Mouse (Mus musculus) left cerebral cortex, adult 11 months (tissue): Measurements from ENCODE around the gene Atg2a.

Source experiments
- DNase-seq: peaks from one replicate; pipeline ENCODE4 v3.0.0; 2022; ENCODE audit warnings: low spot score

The Atg2a gene

GRCm38 (mm10) chr19:6241274-6242107, at the start of gene Atg2a:
TSS of gene Atg2a (plus strand) at chr19:6241668.
- DNase-seq = peak; percentile 97

DNA sequence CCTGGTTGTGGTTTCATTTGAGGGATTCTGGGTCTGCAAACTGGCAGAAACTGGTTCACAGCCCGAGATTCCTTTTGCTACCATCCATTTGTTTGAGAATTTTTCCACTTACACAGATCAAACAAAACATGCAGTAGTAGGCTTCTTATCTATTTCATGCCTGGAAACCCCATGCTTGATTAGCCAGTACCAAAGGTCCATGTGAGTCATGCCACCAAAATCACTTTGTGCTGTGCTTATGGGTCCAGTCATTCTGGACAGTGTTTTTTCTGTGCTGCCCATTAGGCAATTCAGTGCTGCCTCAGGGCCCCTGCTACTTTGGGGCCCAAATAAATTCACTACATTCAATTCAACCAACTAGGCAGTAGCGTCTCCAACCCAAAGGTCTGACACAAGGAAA, 37.2 kb upstream of the Atg2a start:
- no peak for DNase-seq

DNA sequence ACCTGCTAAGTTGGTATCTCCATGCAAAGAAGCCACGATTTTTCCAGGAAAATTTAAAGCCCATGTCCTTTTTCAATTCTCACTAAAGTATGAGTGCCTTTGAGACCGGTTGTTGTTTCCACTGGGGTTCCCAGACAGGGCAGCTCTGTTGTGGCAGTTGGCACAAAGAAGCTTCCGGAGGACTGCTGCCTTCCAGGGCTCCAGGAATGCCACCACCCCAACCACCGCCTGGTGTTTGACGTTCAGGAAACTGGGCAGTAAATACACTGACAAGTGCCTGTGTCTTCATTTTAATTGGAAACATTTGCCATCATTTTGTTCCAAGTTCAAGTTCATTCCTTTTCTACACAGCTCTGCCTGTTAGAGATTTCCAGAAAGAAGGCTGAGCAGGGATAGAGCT, 34.8 kb upstream of the Atg2a start:
- DNase-seq = no peak

GRCm38 (mm10) chr19:6216046-6216705, 25.3 kb upstream of the Atg2a start:
- DNase-seq = no peak

GRCm38 (mm10) chr19:6218606-6219005, 22.9 kb upstream of the Atg2a start:
- DNase-seq = no peak

GRCm38 (mm10) chr19:6226135-6226534, 15.3 kb upstream of the Atg2a start, which contains the start of gene Gpha2:
TSS of gene Gpha2 (plus strand) at chr19:6226380.
- no peak for DNase-seq

- DNase-seq = no peak
Observed at GRCm38 (mm10) chr19:6226763-6227162, 14.7 kb upstream of the Atg2a start.

GRCm38 (mm10) chr19:6227864-6228263, 13.6 kb upstream of the Atg2a start:
- no peak for DNase-seq

DNA sequence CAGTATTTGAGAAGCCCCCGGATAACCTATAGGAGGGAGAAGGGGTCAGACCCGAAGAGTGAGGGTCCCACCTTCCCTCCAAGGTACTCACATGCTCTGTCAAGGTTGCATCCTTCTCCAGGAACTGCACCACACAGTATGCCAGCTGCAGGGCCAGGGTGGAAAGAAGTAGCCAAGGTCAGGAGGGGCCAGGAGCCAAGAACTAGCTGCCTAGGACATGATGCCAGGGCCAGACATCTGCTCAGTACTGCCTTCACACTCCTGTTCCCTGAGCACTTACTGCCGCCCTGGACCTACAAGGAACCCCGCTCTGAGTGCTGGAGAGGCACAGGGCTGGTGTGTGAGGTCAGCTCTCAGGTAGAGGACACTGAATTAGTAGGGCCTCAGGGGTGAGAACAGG, 11.1 kb upstream of the Atg2a start:
- no peak for DNase-seq

DNA sequence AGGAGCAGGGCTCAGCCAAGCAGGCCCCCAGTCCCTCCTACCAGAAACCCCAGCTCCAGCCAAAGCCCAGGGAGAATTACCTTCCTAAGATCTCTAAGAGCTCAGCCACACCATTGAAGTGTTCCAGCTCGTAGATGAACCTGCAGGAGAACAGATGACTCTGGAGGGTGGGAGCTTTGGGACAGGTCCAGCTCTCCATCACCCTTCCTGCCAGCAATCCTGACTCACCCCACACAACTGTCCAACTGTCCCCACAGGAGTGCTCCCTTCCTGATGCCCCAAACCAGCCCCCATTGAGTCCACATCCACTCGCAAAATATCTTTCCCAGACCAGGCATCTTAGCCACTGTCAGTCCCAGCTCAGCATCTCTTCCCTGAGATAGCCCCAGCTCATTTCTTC, 10.4 kb upstream of the Atg2a start:
- no peak for DNase-seq

DNA sequence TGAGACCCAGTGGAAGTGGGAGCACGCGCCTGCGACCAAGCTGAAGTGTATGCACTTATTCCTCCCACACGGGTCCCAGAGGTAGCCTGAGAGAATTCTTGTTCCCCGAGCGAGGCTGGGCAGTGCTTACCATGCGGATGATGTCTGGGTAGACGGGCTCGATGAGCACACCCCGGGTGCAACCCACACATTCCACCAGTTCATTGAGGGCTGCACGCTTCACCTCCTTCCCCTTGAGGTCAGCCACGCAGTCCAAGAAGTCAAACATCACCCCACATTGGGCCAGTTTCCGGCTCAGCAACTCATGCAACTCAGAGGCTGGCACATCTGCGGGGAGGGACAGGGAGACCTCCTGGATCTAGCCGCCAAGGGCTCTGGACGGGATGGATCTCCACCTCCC, 7.8 kb upstream of the Atg2a start:
- DNase-seq = no peak

- no peak for DNase-seq
Observed at GRCm38 (mm10) chr19:6234337-6235083, 7.0 kb upstream of the Atg2a start.

DNA sequence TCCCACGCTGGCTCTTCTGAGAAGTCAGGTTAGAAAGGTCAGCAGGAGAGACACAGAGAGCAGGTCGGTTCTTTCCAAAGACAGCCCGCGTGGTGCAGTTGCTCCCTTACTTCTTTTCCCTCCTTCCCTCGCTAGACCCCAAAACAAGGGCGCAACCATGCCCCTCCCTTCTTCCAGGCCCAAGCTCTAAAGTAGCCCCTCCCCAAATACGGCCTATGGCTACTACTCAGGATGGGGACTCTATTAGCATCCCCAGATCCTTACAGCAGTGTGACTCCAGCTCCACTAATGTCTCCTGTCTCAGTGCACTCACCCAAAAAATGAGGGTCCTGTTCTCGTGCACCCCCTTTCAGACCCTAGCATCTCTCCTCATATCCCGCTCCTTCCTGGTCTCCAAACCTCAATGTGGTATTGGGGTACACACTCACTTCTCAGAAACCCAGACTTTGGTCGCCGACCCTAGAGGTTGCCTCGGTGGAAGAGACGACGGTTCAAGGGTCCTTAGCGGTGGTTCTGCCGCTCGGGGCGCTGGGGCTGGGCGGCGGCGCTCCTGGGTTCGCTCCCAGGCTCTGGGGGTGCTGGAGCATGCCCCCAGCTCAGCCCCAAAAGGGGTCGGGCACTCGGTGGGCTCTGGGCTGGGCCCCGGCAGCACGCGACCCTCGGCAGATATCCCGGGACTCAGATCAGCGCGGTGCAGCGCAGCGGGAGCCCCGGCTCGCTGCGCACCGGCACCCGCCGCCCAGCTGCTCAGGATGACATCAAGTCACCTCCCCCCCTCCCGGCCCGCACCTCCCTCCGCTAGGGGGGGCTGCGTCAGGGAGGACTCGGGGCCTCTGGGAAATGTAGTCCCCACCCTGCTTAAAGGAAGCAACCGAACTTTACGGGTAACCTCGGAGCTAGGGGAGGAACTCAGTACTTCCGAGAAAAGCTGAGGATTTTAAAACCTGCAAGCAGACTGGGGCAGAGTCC, 6.1 kb upstream of the Atg2a start, which contains the start of gene Ppp2r5b:
Gene Ppp2r5b (minus strand): TSS at position 789 of the 969 bp plus-strand sequence.
- peak; percentile 92 for DNase-seq

DNA sequence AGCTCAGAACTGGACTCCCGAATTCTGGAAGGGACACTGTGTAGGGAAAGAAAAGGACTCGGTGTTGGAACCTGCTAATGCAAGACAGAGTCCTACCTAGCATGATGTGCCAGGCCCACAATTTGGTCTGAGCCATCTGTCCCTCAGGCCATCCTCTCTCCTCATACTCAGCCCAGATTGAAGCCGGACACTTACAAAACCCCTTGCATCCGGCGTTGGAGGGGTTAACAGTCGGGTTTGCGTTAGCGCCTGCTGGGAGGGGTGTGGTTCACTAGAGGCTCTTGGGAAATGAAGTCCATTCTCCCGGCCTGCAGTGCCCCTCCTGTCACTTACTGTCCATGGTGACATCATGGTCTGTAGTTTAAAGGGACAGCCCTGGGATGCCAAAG, 5.4 kb upstream of the Atg2a start:
- DNase-seq = peak; percentile 91

GRCm38 (mm10) chr19:6236842-6237241, 4.6 kb upstream of the Atg2a start:
- DNase-seq = no peak

GRCm38 (mm10) chr19:6238740-6239139, 2.7 kb upstream of the Atg2a start:
- DNase-seq = no peak

GRCm38 (mm10) chr19:6240136-6240535, 1.3 kb upstream of the Atg2a start:
- DNase-seq = no peak

GRCm38 (mm10) chr19:6240725-6241124, 743 bp upstream of the Atg2a start:
- DNase-seq = no peak

GRCm38 (mm10) chr19:6242281-6242680, 813 bp downstream of the Atg2a start:
- DNase-seq = no peak

DNA sequence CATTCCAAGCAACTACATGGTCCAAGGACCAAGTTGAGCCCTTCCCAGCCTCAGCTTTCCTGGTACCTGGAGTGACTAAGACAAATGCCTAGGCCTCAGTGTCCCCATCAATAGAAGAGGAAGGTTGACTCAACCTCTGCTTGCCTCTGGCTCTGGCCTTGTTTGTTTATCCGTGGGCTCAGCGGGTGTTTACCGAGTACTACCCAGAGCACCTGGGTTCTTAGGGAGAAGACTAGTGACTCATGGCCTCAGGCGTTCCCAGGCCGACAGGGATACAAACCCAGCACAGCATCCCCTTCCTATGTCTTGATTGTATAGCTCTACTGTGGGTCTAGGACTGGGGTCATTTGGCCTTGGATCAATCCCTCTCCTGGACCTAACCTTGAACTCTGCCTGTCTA, 1.8 kb downstream of the Atg2a start:
- DNase-seq = no peak

DNA sequence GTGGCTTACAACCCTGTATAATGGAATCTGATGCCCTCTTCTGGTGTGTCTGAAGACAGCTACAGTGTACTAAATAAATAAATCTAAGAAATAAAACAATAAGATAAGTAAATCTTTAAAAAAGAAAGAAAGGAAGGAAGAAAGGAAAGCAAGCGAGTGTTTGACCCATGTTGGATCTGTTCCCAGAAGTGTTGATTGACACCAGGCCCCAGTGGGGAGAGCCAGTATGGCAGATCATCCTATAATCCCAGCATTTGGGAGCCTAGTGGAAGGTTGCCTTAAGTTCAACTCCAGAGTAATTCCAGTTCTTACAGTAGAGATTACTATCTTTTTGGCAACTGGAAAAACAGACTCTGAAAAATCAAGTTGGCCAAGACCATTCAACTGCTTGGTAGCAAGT, 4.3 kb downstream of the Atg2a start:
- DNase-seq = no peak
